Mouse (Mus musculus) left cerebral cortex, adult 11 months (tissue): ENCODE data around the gene Prpf18.
A peak's percentile ranks its signal among the peaks of the same experiment; 100 is the strongest.
"Not testable (repeated sequence)": the region's sequence is repeated elsewhere in the genome, so short reads cannot be mapped to it uniquely, and the experiment has no call there.

ENCODE experiments used
- DNase-seq: peaks from one replicate; pipeline ENCODE4 v3.0.0; 2022; ENCODE audit warnings: low spot score

The Prpf18 gene

GRCm38 (mm10) chr2:4651500-4652285, at the start of gene Prpf18:
Prpf18 (minus strand) TSS chr2:4652113.
- DNase-seq: peak; percentile 70

- DNase-seq: no peak
These were observed 28.0 kb upstream of the Prpf18 start for GRCm38 (mm10) chr2:4679886-4680285.

- no peak for DNase-seq
These were observed 19.7 kb upstream of the Prpf18 start for GRCm38 (mm10) chr2:4671636-4672035.

GRCm38 (mm10) chr2:4669701-4670100, 17.8 kb upstream of the Prpf18 start:
- no peak for DNase-seq

GRCm38 (mm10) chr2:4668626-4669025, 16.7 kb upstream of the Prpf18 start:
- DNase-seq: no peak

GRCm38 (mm10) chr2:4660677-4661076, 8.8 kb upstream of the Prpf18 start:
- no peak for DNase-seq

- no peak for DNase-seq
These were observed 2.3 kb downstream of the Prpf18 start for GRCm38 (mm10) chr2:4649646-4650045.

- DNase-seq: no peak
These were observed 3.8 kb downstream of the Prpf18 start for GRCm38 (mm10) chr2:4648094-4648493.

- DNase-seq: no peak
These were observed 6.8 kb downstream of the Prpf18 start for GRCm38 (mm10) chr2:4645066-4645465.

GRCm38 (mm10) chr2:4638189-4638588, 13.7 kb downstream of the Prpf18 start:
- DNase-seq: no peak

- no peak for DNase-seq
These were observed 15.3 kb downstream of the Prpf18 start for GRCm38 (mm10) chr2:4636656-4637055.

GRCm38 (mm10) chr2:4635804-4636203, 16.1 kb downstream of the Prpf18 start:
- DNase-seq: no peak

- no peak for DNase-seq
These were observed 21.6 kb downstream of the Prpf18 start for GRCm38 (mm10) chr2:4630197-4630835.

GRCm38 (mm10) chr2:4629470-4629869, 22.4 kb downstream of the Prpf18 start:
- DNase-seq: no peak

GRCm38 (mm10) chr2:4628920-4629319, 23.0 kb downstream of the Prpf18 start:
- DNase-seq: no peak

GRCm38 (mm10) chr2:4626911-4627310, 25.0 kb downstream of the Prpf18 start:
- no peak for DNase-seq

- no peak for DNase-seq
These were observed 30.4 kb downstream of the Prpf18 start for GRCm38 (mm10) chr2:4621471-4621985.

- DNase-seq: no peak
These were observed 31.1 kb downstream of the Prpf18 start for GRCm38 (mm10) chr2:4620640-4621401.

GRCm38 (mm10) chr2:4619893-4620593, 31.9 kb downstream of the Prpf18 start:
- DNase-seq: no peak

GRCm38 (mm10) chr2:4619126-4619525, 32.8 kb downstream of the Prpf18 start:
- not testable (repeated sequence) for DNase-seq

- no peak for DNase-seq
These were observed 34.9 kb downstream of the Prpf18 start for GRCm38 (mm10) chr2:4616995-4617394.

- DNase-seq: no peak
These were observed 36.8 kb downstream of the Prpf18 start for GRCm38 (mm10) chr2:4615014-4615546.
